Mouse (Mus musculus): Measurements from ENCODE around the gene Zfr2. TPM values are rescaled to one million over a fixed set of nuclear protein-coding genes. Genes with fewer than 3 reads are reported as not detected.

Zfr2 gene
- total and polyA plus RNA-seq, 2 experiments from 2014 or later, result 21.9 to 64.1 TPM

DNA sequence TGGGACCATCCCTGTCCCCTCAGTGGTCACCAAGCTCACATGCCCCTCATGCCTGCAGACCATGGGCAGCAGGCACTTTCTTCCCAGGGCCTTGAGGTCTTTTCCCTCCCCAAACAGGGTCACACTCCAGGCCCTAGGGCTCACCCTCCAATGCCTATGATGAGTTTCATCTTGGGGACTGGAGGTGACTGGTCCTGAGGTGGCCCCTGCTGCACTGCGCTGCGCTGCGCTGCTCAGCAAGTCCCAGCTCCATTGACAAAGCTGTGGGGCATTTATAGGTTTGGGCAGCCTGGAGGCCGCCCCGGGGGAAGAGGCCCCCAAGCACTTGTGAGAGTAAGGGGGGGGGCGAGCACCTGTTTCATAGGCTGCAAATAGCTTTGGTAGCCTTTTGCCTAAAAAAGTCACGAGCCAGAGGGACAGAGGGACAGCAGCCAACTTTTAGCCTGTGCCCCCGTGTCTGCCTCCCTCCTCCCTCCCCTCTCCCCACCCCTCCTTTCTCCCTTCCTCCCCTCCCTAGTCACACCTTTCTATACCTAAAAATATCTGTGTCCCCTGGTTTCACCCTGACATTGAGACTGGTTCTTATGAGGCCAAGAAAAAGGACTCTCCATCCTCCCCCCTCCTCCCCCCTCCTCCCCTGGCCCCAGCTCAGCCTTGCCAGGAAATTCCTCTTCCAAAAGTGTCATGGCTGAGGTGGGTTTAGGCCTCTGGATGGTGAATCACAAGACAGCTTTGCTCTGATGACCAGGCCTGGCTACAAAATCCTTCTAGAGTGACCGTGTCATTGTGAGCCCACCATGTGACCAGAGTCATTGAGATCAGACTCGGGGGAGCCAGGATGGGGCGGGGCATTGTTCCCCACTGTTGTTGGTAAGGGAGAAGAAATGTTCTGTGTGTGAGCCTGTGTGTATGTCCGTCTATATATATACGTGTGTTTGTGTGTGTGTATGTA lies 30.9 kb upstream of the Zfr2 start, which contains the start of gene Nmrk2:
TSS of gene Nmrk2 (minus strand) at position 245 of the 952 bp plus-strand sequence.
- Histone ChIP-seq H3K9ac (replicated peaks; ENCODE audit: low read length) (no peak within 1 kb of the TSS), H3K4me2 (ENCODE audit: low read depth, low read length) (no peak within 1 kb of the TSS), H3K36me3 (ENCODE audit: insufficient read depth, low read length) (no peaks in the 10 kb centered on the region), H3K9me3 (ENCODE audit: low read length) (no peaks in the 10 kb centered on the region), H3K27ac (no peak within 1 kb of the TSS; the same call in 1 of the 2 replicates), H3K27me3 (ENCODE audit: insufficient read depth, low read length) (no peaks in the 10 kb centered on the region), H3K4me3 (ENCODE audit: low read length) (no peak within 1 kb of the TSS), H3K4me1 (ENCODE audit: insufficient read depth, low read length) (no peaks in the 10 kb centered on the region)
- no peak for TF ChIP-seq CTCF (IDR thresholded peaks at IDR 0.05; ENCODE audit: low read depth)
- WGBS, result 57% methylated on average over 13 of the region's 13 CpGs
- ATAC-seq (no peak), DNase-seq (ENCODE audit: low spot score) (no peak)

DNA sequence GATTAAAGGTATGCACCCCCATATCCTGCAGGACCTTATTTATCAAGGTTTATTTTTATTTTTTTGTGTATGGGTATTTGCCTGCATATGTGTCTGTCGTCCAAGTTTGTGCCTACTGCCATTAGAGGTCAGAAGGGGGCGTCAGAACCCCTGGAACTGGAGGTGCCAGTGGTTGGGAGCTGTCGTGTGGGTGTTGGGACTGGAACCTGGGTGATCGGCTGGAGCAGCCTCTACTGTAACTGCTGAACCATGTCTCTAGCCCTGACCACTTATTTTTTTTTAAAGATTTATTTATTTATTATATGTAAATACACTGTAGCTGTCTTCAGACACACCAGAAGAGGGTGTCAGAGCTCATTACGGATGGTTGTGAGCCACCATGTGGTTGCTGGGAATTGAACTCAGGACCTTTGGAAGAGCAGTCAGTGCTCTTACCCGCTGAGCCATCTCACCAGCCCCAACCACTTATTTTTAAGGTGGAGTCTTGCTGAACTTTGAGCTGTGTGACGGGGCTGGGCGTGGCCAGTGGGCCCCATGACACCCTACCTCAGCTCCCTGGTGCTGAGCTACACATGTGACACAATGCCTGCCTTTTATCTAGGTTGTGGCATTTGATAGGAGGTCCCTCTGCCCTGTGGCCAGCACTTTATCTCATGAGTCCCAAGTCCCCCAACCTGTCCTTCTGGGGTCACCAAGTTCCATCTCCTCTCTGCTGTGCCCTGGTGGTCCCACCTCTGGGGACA lies 29.8 kb upstream of the Zfr2 start:
- no peak overlapping the region for H3K9ac ChIP-seq (replicated peaks; ENCODE audit: low read length)
- no peaks in the 10 kb centered on the region for H3K4me1 ChIP-seq (ENCODE audit: insufficient read depth, low read length)
- H3K9me3 ChIP-seq (ENCODE audit: low read length), result no peaks in the 10 kb centered on the region
- no peaks in the 10 kb centered on the region for H3K36me3 ChIP-seq (ENCODE audit: insufficient read depth, low read length)
- no peak overlapping the region for H3K4me2 ChIP-seq (ENCODE audit: low read depth, low read length)
- peak overlapping the region; percentile 43; the same call in 1 of the 2 replicates for H3K27ac ChIP-seq
- no peak overlapping the region for H3K4me3 ChIP-seq (ENCODE audit: low read length)
- no peak for TF ChIP-seq CTCF (IDR thresholded peaks at IDR 0.05; ENCODE audit: low read depth)
- H3K27me3 ChIP-seq (ENCODE audit: insufficient read depth, low read length), result no peaks in the 10 kb centered on the region
- WGBS, result 66% methylated on average over 8 of the region's 8 CpGs
- DNase-seq (ENCODE audit: low spot score) (no peak), ATAC-seq (0 out of 2 replicates have a peak, but pooled peaks have one; percentile 13)

DNA sequence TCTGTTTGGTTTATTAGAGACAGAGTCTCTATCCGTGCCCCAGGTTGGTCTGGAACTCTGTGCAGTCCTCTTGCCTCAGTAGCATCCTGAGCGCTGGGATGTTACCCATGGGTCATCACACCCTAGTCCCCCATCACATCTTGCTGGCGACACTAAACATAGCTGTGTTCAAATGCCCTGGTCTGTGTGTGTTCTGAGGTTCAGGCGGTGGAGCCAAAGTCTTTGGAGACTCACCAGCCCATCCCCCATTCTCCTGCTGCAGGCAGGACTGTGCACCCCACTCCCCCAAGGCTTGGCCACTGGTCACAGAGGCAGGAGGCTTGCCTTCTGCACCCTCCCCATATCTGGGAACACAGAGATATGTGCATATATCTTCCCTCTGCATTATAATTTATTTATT lies 28.8 kb upstream of the Zfr2 start:
- H3K4me3 ChIP-seq (ENCODE audit: low read length), result no peak overlapping the region
- ATAC-seq (no peak), DNase-seq (ENCODE audit: low spot score) (no peak)
- no peaks in the 10 kb centered on the region for H3K4me1 ChIP-seq (ENCODE audit: insufficient read depth, low read length)
- H3K9ac ChIP-seq (replicated peaks; ENCODE audit: low read length), result no peak overlapping the region
- H3K9me3 ChIP-seq (ENCODE audit: low read length), result no peaks in the 10 kb centered on the region
- 67% methylated on average over 4 of the region's 4 CpGs for WGBS
- H3K27ac ChIP-seq, result peak overlapping the region; percentile 43; the same call in 1 of the 2 replicates
- H3K4me2 ChIP-seq (ENCODE audit: low read depth, low read length), result no peak overlapping the region
- no peak for TF ChIP-seq CTCF (IDR thresholded peaks at IDR 0.05; ENCODE audit: low read depth)
- H3K36me3 ChIP-seq (ENCODE audit: insufficient read depth, low read length), result peaks cover 3% of the 10 kb centered on the region; the same call in 1 of the 2 replicates
- H3K27me3 ChIP-seq (ENCODE audit: insufficient read depth, low read length), result no peaks in the 10 kb centered on the region

DNA sequence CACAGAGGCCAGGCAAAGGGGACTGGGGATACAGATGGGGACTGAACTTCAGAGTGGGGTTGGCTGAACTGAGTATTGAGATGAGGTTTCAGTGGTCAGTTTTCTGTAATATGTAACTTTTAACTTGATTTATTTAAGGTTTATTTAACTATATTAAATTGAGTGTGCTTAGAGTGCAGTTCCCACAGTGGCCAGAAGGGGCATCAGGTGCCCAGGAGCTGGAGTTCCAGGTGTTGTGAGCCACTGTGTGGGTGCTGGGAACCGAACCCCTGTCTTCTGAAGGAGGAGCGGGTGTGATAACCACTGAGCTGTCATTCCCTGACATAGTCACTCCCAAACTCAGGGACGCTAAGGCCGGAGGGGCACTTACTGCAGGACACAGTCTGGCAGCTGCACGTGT lies 22.8 kb upstream of the Zfr2 start:
- Histone ChIP-seq H3K4me2 (ENCODE audit: low read depth, low read length) (no peak overlapping the region), H3K36me3 (ENCODE audit: insufficient read depth, low read length) (peaks cover 48% of the 10 kb centered on the region), H3K27ac (no peak overlapping the region), H3K9me3 (ENCODE audit: low read length) (no peaks in the 10 kb centered on the region), H3K4me1 (ENCODE audit: insufficient read depth, low read length) (no peaks in the 10 kb centered on the region), H3K4me3 (ENCODE audit: low read length) (no peak overlapping the region), H3K27me3 (ENCODE audit: insufficient read depth, low read length) (no peaks in the 10 kb centered on the region), H3K9ac (replicated peaks; ENCODE audit: low read length) (no peak overlapping the region)
- no peak for DNase-seq (ENCODE audit: low spot score)
- 95% methylated on average over 5 of the region's 5 CpGs for WGBS
- peak; percentile 59 for TF ChIP-seq CTCF (IDR thresholded peaks at IDR 0.05; ENCODE audit: low read depth)
- ATAC-seq, result no peak

DNA sequence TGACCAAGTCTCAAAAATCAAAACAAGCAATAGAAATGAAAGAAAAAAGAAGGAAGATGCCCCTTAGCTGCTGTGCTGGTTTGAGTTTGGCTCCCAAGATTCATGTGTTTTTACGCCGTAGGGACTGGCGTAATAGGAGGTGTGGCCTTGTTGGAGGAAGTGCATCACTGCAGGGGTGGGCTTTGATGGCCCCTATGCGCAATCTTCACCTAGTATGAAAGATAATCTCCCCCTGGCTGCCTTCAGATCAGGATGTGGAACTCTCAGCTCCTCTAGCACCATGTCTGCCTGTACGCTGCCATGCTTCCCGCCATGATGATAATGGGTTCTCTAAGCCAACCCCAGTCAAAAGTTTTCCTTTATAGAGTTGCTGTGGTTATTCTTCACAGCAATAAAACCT lies 16.7 kb upstream of the Zfr2 start:
- Histone ChIP-seq H3K27me3 (ENCODE audit: insufficient read depth, low read length) (no peaks in the 10 kb centered on the region), H3K4me2 (ENCODE audit: low read depth, low read length) (no peak overlapping the region), H3K27ac (no peak overlapping the region), H3K4me1 (ENCODE audit: insufficient read depth, low read length) (no peaks in the 10 kb centered on the region), H3K9me3 (ENCODE audit: low read length) (no peaks in the 10 kb centered on the region), H3K4me3 (ENCODE audit: low read length) (no peak overlapping the region), H3K9ac (replicated peaks; ENCODE audit: low read length) (no peak overlapping the region), H3K36me3 (ENCODE audit: insufficient read depth, low read length) (peaks cover 42% of the 10 kb centered on the region)
- ATAC-seq (no peak), DNase-seq (ENCODE audit: low spot score) (no peak)
- TF ChIP-seq CTCF (IDR thresholded peaks at IDR 0.05; ENCODE audit: low read depth), result no peak
- 91% methylated on average over 6 of the region's 6 CpGs for WGBS

DNA sequence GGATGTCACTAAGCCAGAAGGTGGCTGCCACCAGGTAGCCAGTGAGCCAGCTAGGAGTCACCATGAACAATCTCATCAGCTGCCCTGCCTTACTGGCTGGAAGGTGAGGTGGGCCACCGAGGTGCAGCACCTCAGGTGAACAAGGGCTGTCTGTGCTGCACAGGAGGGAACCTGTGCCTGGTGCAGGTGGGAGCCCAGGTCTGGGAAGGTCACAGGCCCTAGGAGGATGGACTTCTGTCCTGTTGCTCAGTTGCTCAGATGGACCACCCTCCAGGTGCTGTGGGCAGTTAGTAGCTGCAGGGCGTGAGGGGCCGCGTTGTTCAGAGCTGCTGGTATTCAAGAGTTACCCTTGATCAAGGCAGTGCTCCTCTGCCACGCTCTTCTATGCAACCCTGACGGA lies 16.1 kb upstream of the Zfr2 start:
- Histone ChIP-seq H3K4me1 (ENCODE audit: insufficient read depth, low read length) (no peaks in the 10 kb centered on the region), H3K4me3 (ENCODE audit: low read length) (no peak overlapping the region), H3K9ac (replicated peaks; ENCODE audit: low read length) (no peak overlapping the region), H3K27me3 (ENCODE audit: insufficient read depth, low read length) (no peaks in the 10 kb centered on the region), H3K27ac (no peak overlapping the region), H3K36me3 (ENCODE audit: insufficient read depth, low read length) (peaks cover 44% of the 10 kb centered on the region), H3K9me3 (ENCODE audit: low read length) (no peaks in the 10 kb centered on the region), H3K4me2 (ENCODE audit: low read depth, low read length) (no peak overlapping the region)
- no peak for DNase-seq (ENCODE audit: low spot score)
- WGBS, result 88% methylated on average over 6 of the region's 6 CpGs
- ATAC-seq, result no peak
- TF ChIP-seq CTCF (IDR thresholded peaks at IDR 0.05; ENCODE audit: low read depth), result no peak
